Mouse (Mus musculus) ES-Bruce4 (cell line): ENCODE data around the gene Reg4.

Experiments
- CTCF ChIP-seq: IDR thresholded peaks from one replicate; pipeline ENCODE4 v1.8.1; 2011; ENCODE audit warnings: low read depth, low read length
- EP300 ChIP-seq: IDR thresholded peaks from 2 replicates; pipeline ENCODE4 v1.6.1; 2011; ENCODE audit warnings: low read depth, low read length; ENCODE audit not compliant: insufficient read depth
- POLR2A ChIP-seq: IDR thresholded peaks from one replicate; pipeline ENCODE4 v1.8.1; 2011; ENCODE audit warnings: low read length; ENCODE audit not compliant: insufficient read depth

GRCm38 (mm10) chr3:98203282-98203681 is 18.7 kb upstream of the Reg4 start:
- TF ChIP-seq EP300 (no peak), POLR2A (no peak), CTCF (no peak)
